Mouse (Mus musculus) neural tube, embryonic 15.5 days (tissue): Measurements from ENCODE around the gene N4bp2. TPM values are rescaled to one million over a fixed set of nuclear protein-coding genes. Genes with fewer than 3 reads are reported as not detected.

Experiments used
- ATAC-seq: fragments of 200-750 bp; cut with Nextera tagmentation; 2 replicates; pipeline ENCODE4 v1.8.0; 2017; ENCODE audit warnings: mild to moderate bottlenecking, moderate TSS enrichment, moderate library complexity; ENCODE audit not compliant: low FRiP score
- H3K27ac ChIP-seq: fragments of 300-500 bp; sonication (generic); replicated peaks from 2 replicates; pipeline ENCODE4 v1.5.1; 2015; ENCODE audit warnings: mild to moderate bottlenecking, inconsistent platforms
- H3K27me3 ChIP-seq: fragments of 300-500 bp; sonication (generic); replicated peaks from 2 replicates; pipeline ENCODE4 v1.6.1; 2015; ENCODE audit warnings: inconsistent platforms
- H3K36me3 ChIP-seq: fragments of 300-500 bp; sonication (generic); 2 replicates; pipeline ENCODE4 v1.6.1; 2015; ENCODE audit warnings: inconsistent platforms
- H3K4me1 ChIP-seq: fragments of 300-500 bp; sonication (generic); 2 replicates; pipeline ENCODE4 v1.6.1; 2015; ENCODE audit warnings: inconsistent platforms
- H3K4me2 ChIP-seq: fragments of 300-500 bp; sonication (generic); 2 replicates; pipeline ENCODE4 v1.6.1; 2015; ENCODE audit warnings: inconsistent platforms, mild to moderate bottlenecking, moderate library complexity
- H3K4me3 ChIP-seq: fragments of 300-500 bp; sonication (generic); replicated peaks from 2 replicates; pipeline ENCODE4 v1.5.1; 2015; ENCODE audit warnings: mild to moderate bottlenecking, inconsistent platforms
- H3K9ac ChIP-seq: fragments of 300-500 bp; sonication (generic); replicated peaks from 2 replicates; pipeline ENCODE4 v1.6.1; 2015; ENCODE audit warnings: mild to moderate bottlenecking, inconsistent platforms
- H3K9me3 ChIP-seq: fragments of 300-500 bp; sonication (generic); replicated peaks from 2 replicates; pipeline ENCODE4 v1.6.1; 2016; ENCODE audit warnings: inconsistent platforms
- WGBS: fragments of 180-500 bp; shearing (Covaris S2); methylation state at CpG from one replicate; pipeline ENCODE4 v1.1.7; 2015; ENCODE audit warnings: mixed read lengths; 5-methylcytosine and 5-hydroxymethylcytosine counted together
- polyA plus RNA-seq: library from polyadenylated mRNA; unstranded; fragments of >200 nt; fragmentation: Nextera tagmentation; extraction: Ambion mirVana; gene quantifications from 2 replicates; pipeline ENCODE4 v1.2.1, GENCODE M21; 2015

The N4bp2 gene
- polyA plus RNA-seq, 1 experiment from 2014 or later, result 13.7 TPM

DNA sequence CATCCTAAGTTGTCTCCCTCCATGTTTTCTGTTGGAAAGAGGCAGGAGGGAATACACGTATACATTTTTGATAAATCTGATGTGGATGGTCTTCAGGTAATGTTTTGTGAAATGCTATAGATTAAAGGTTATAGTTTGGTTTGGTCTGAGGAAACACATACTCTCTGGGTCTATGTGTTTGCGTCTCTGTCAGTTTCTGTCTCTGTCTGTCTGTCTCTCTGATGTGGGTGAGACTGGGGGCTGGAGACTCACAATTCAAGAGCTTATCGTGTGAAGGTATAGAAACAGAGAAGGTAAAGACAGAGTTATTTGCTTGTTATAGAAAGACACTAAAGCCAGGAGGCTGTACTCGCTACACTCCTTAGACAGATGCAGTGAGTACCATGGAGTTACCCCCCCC is 106.3 kb downstream of the N4bp2 start:
- Histone ChIP-seq H3K4me3 (no peak overlapping the region), H3K4me1 (no peaks in the 10 kb centered on the region), H3K36me3 (no peaks in the 10 kb centered on the region), H3K9ac (no peak overlapping the region), H3K9me3 (no peaks in the 10 kb centered on the region), H3K4me2 (no peak overlapping the region), H3K27ac (no peak overlapping the region), H3K27me3 (no peaks in the 10 kb centered on the region)
- 91% methylated on average over 4 of the region's 4 CpGs for WGBS
- ATAC-seq, result no peak

DNA sequence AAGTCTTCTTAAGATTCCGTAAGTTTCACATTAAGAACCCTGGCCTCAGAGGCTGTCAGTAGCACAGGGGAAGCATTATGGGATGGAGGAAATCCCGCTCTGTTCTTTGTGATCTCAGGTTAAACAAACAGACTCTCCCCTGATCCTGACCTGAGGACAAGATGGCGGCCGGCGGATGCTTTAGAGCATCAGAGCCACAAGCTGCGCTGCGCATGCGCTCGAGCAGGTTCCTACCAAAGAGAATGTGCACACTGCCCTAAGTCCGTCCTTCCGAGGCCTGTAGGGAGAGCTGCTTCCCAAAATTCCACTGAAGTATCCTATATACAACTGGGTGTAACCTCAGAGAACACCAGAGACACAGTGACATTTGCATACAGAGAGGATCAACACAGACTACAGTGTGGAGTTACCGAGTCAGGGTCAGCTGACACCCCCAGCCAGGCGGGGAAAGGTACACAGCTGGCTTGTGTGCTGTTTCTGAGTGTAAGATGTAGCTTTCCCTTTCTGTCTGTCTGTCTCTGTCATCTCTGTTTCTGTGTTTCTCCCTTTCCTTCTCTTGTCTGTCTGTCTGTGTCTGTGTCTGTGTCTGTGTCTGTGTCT is 108.1 kb downstream of the N4bp2 start:
- no peaks in the 10 kb centered on the region for H3K36me3 ChIP-seq
- no peaks in the 10 kb centered on the region for H3K27me3 ChIP-seq
- no peaks in the 10 kb centered on the region for H3K4me1 ChIP-seq
- no peak overlapping the region for H3K4me2 ChIP-seq
- no peak overlapping the region for H3K27ac ChIP-seq
- no peak for ATAC-seq
- no peak overlapping the region for H3K4me3 ChIP-seq
- H3K9ac ChIP-seq, result no peak overlapping the region
- H3K9me3 ChIP-seq, result no peaks in the 10 kb centered on the region
- 93% methylated on average over 13 of the region's 13 CpGs for WGBS

DNA sequence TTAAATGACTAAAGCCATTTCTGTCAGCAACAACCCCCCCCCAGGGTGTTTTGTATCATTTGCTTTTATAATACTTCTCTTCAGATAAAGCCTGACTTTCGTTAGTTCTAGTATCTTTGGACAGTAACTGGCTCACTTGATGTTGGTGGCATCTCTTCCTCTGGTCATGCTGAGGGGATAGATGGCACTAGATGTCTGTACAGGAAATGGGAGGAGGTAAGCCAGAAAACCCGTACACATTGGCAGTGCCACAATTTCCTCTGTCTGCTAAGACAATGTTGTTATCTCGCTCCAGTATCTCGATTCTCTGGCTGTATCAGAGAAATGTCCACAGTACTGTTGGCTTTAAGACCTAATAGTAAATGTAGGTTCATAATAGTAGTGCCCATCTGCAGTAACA is 109.9 kb downstream of the N4bp2 start:
- Histone ChIP-seq H3K27me3 (no peaks in the 10 kb centered on the region), H3K4me2 (no peak overlapping the region), H3K9me3 (no peaks in the 10 kb centered on the region), H3K9ac (no peak overlapping the region), H3K27ac (no peak overlapping the region), H3K4me1 (no peaks in the 10 kb centered on the region), H3K36me3 (no peaks in the 10 kb centered on the region), H3K4me3 (no peak overlapping the region)
- WGBS, result 81% methylated on average over 4 of the region's 4 CpGs
- no peak for ATAC-seq

DNA sequence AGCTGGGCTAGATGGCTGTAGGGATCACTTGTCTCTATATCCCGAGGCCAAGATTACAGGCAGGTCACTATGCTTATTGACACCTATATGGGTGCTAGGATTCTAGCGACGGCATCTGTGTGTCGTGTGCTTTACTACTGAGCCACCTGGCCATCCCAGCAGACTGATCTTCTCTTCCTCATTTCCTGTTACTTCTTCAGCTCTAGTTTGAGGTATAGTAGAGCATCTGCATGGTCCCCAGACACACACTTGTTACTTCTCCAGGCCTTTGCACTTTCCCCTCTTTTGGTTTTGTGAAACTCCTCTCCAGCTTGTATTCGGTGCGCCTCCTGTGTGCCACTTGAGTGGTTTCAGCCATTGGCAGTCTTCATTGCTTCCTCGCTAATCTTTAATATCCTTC is 111.9 kb downstream of the N4bp2 start:
- Histone ChIP-seq H3K27ac (no peak overlapping the region), H3K9me3 (no peaks in the 10 kb centered on the region), H3K4me1 (no peaks in the 10 kb centered on the region), H3K4me3 (no peak overlapping the region), H3K36me3 (no peaks in the 10 kb centered on the region), H3K9ac (no peak overlapping the region), H3K4me2 (no peak overlapping the region), H3K27me3 (no peaks in the 10 kb centered on the region)
- WGBS, result 92% methylated on average over 7 of the region's 7 CpGs
- ATAC-seq, result no peak

DNA sequence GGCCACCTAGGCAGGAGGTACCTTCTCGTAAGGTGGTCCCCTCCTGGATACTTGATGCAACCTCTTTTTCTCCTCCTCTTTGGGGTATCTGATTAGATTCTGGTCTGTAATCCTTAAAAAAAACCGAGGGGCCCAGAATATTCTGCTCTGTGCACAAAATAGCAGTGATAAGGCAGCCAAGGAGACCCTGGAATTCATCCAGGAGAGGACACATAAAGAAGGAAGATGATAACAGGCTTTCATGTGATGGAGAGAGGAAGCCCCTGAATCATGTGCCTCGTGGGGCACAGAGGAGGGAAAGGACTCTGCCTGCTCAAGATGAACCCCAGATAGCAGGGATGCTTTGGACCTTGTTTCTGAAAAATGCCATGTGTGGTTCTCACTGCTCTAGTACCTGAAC is 115.0 kb downstream of the N4bp2 start:
- no peak overlapping the region for H3K4me3 ChIP-seq
- peaks cover 4% of the 10 kb centered on the region; the same call in 1 of the 2 replicates for H3K4me1 ChIP-seq
- no peaks in the 10 kb centered on the region for H3K27me3 ChIP-seq
- H3K9ac ChIP-seq, result no peak overlapping the region
- H3K4me2 ChIP-seq, result no peak overlapping the region
- H3K27ac ChIP-seq, result no peak overlapping the region
- no peaks in the 10 kb centered on the region for H3K9me3 ChIP-seq
- 78% methylated on average over 3 of the region's 3 CpGs for WGBS
- no peaks in the 10 kb centered on the region for H3K36me3 ChIP-seq
- no peak for ATAC-seq

Other genes starting within 250 kb of the N4bp2 start
- 187 and 197 TPM in 2 replicates for gene Smim14, start 226.3 kb upstream of the N4bp2 start, polyA plus RNA-seq
- gene Ube2k, start 226.3 kb upstream of the N4bp2 start, polyA plus RNA-seq, result 200 and 217 TPM in 2 replicates
- 35.6 and 38.0 TPM in 2 replicates for gene Pds5a, start 65.2 kb upstream of the N4bp2 start, polyA plus RNA-seq
- 0.78 and 12.5 TPM in 2 replicates for gene Rhoh, start 97.7 kb downstream of the N4bp2 start, polyA plus RNA-seq
- gene Chrna9, start 171.4 kb downstream of the N4bp2 start, polyA plus RNA-seq, result 3.5 TPM in 1 of 2 replicates, not detected in the other
- 0.14 TPM in 1 of 2 replicates, not detected in the other for gene 9130230L23Rik, start 240.8 kb downstream of the N4bp2 start, polyA plus RNA-seq